Mouse (Mus musculus) heart, adult 2 months (tissue): ENCODE measurements around the gene Tbl3. TPM values are rescaled to one million over a fixed set of nuclear protein-coding genes. Genes with fewer than 3 reads are reported as not detected.
"Not testable (repeated sequence)": the region's sequence is repeated elsewhere in the genome, so short reads cannot be mapped to it uniquely, and the experiment has no call there.

ENCODE experiments used
- DNase-seq, 2 experiments: peaks; one replicate each; pipeline ENCODE4 v3.0.0; 2021
- H3K27ac ChIP-seq: fragments of 200-600 bp; 2 replicates; pipeline ENCODE4 v1.8.1; 2022
- H3K27me3 ChIP-seq: fragments of 200-500 bp; 2 replicates; pipeline ENCODE4 v1.6.1; 2012; ENCODE audit warnings: mild to moderate bottlenecking, low read length, inconsistent platforms, mixed read lengths; ENCODE audit not compliant: control insufficient read depth, insufficient read depth
- H3K36me3 ChIP-seq: fragments of 200-500 bp; 2 replicates; pipeline ENCODE4 v1.6.1; 2012; ENCODE audit warnings: low read length, inconsistent platforms; ENCODE audit not compliant: control insufficient read depth, insufficient read depth
- H3K4me1 ChIP-seq: fragments of 200-500 bp; 2 replicates; pipeline ENCODE4 v1.6.1; 2011; ENCODE audit warnings: low read length; ENCODE audit not compliant: control insufficient read depth, insufficient read depth
- H3K4me3 ChIP-seq: fragments of 200-600 bp; 2 replicates; pipeline ENCODE4 v1.8.1; 2022
- H3K79me2 ChIP-seq: fragments of 200-500 bp; replicated peaks from 2 replicates; pipeline ENCODE4 v1.6.1; 2012; ENCODE audit warnings: mild to moderate bottlenecking, inconsistent platforms, low read length, moderate library complexity, mixed read lengths; ENCODE audit not compliant: control insufficient read depth, insufficient read depth
- H3K9ac ChIP-seq: fragments of 200-500 bp; 2 replicates; pipeline ENCODE4 v1.6.1; 2012; ENCODE audit warnings: low read depth, mild to moderate bottlenecking, control low read depth, inconsistent platforms, low read length, mixed read lengths
- CTCF ChIP-seq: fragments of 200-600 bp; IDR thresholded peaks from 2 replicates; pipeline ENCODE4 v1.8.1; 2022; ENCODE audit warnings: antibody characterized with exemption, mild to moderate bottlenecking, moderate library complexity
- EP300 ChIP-seq: fragments of 200-500 bp; IDR thresholded peaks from 2 replicates; pipeline ENCODE4 v1.6.1; 2011; ENCODE audit warnings: low read depth, low read length, control low read depth; ENCODE audit not compliant: insufficient read depth
- POLR2A ChIP-seq: fragments of 200-500 bp; IDR thresholded peaks from 2 replicates; pipeline ENCODE4 v1.6.1; 2011; ENCODE audit warnings: mild to moderate bottlenecking, low read depth, low read length, control low read depth; ENCODE audit not compliant: insufficient read depth
- WGBS: fragments of 180-500 bp; shearing (Covaris S2); methylation state at CpG from one replicate; pipeline ENCODE4 v1.1.7; 2018; 5-methylcytosine and 5-hydroxymethylcytosine counted together
- intact Hi-C: fragments of 180-260 bp; cut with DNase I; formaldehyde crosslinking; loops from one replicate; pipeline ENCODE4 v1.15.1; 2025
- polyA plus RNA-seq: library from polyadenylated mRNA; depleted of rRNA; stranded (reverse); fragments of >200 nt; gene quantifications from 2 replicates; pipeline ENCODE4 v1.2.3, GENCODE M21; 2012
- total RNA-seq, 2 experiments: library from RNA; stranded (reverse); gene quantifications; 2 replicates each; pipeline ENCODE4 v1.2.3; 2021

Tbl3 gene
- total and polyA plus RNA-seq, 3 experiments = 17.4 to 34.2 (median 19.4) TPM

DNA sequence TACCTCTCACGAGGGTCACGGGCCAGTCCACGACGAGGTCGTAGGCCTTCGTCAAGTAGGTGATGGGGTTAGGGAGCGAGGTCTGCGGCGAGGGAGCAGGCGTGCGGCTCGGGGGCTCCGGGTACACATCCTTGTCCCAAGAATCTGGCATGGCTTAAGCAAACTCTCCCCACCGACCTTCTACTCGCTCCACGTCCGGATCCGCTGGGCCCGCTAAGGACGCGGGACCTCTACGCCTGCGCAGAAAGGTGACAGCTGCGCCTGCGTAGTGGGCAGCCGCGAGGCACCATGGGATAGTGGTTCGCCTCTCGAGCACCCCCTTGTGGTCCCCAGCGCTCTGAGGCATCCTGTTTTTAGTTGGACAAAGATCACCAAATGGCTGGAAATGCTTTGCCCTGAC lies 16.7 kb upstream of the Tbl3 start, which contains the start of gene Ndufb10:
Gene Ndufb10 (minus strand): TSS at position 295 of the 400 bp plus-strand sequence.
- under 1% methylated on average over 30 of the region's 30 CpGs for WGBS
- Histone ChIP-seq H3K36me3 (peaks cover 12% of the 10 kb centered on the region), H3K27ac (peak within 1 kb of the TSS; percentile 98), H3K27me3 (no peaks in the 10 kb centered on the region), H3K4me1 (peaks cover 7% of the 10 kb centered on the region), H3K4me3 (peak within 1 kb of the TSS; percentile 73), H3K9ac (peak within 1 kb of the TSS; percentile 97), H3K79me2 (no peaks in the 10 kb centered on the region)
- intact Hi-C loops = no loop called here
- TF ChIP-seq POLR2A (peak; percentile 99), EP300 (peak; percentile 79), CTCF (peak; percentile 95)
- peak; percentile 95 to 97 for DNase-seq

DNA sequence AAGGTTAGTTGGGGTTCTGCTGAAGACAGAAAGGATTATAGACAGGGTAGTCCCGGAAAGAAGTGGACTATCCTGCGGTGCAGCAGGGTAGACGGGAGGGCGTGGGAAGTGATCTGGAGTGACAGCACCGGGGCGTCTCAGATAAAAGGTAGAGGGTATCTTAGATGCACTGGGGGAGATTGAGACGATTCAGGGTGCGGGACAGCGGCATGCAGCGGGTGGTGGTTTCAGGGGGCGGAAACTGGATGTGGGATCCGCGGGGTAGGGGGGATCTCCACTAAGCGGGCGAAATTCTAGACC lies 16.4 kb upstream of the Tbl3 start:
- H3K4me3 ChIP-seq = peak overlapping the region; percentile 73
- WGBS = under 1% methylated on average over 15 of the region's 15 CpGs

DNA sequence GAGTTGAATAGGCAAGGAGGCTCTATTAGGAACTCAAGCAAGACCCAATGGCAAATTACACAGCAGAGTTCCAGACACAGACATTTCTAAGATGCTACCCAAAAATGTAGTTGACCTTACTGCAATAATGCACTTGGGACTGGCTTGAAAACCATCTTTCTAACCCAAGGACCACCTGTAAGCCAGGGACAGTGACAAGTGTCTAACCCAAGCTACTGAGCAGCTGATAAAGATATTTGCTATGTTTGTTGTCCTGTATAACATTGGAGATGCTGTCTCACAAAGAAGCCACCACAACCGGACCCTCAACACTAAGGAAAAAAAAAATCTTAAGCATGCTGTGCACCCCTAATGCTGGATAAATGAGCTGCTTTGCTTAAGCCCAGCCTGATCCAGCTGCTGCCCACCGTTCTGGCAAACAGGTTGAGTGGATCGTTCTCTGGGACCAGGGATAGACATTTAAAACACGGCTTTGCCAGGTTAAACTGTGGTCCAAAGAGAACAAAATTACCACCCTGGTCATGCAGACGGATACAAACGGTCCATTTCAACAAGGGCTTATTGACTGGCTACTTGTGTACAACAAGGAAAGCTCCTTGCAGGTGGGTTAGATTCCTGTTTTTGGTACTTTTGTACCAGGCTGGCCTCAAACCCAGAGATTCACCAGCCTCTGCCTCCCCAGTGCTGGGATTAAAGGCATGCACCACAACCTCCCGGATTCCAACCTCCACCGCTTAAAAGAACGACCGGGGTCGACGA lies 15.8 kb upstream of the Tbl3 start:
- Histone ChIP-seq H3K79me2 (no peaks in the 10 kb centered on the region), H3K27ac (peak overlapping the region; percentile 98), H3K4me1 (peaks cover 7% of the 10 kb centered on the region), H3K27me3 (no peaks in the 10 kb centered on the region), H3K4me3 (peak overlapping the region; percentile 73), H3K9ac (peak overlapping the region; percentile 97), H3K36me3 (peaks cover 12% of the 10 kb centered on the region)
- intact Hi-C loops = no loop called here
- TF ChIP-seq EP300 = no peak
- TF ChIP-seq POLR2A = no peak
- TF ChIP-seq CTCF = no peak
- WGBS = under 1% methylated on average over 12 of the region's 12 CpGs
- DNase-seq = no peak

More for the DNA sequence above, 16.4 kb upstream of the Tbl3 start:
- Histone ChIP-seq H3K27me3 (no peaks in the 10 kb centered on the region), H3K27ac (peak overlapping the region; percentile 98), H3K36me3 (peaks cover 12% of the 10 kb centered on the region), H3K4me1 (peaks cover 7% of the 10 kb centered on the region), H3K9ac (peak overlapping the region; percentile 97), H3K79me2 (no peaks in the 10 kb centered on the region)
- intact Hi-C loops = no loop called here
- no peak for DNase-seq
- TF ChIP-seq EP300 (no peak), POLR2A (no peak), CTCF (no peak)

DNA sequence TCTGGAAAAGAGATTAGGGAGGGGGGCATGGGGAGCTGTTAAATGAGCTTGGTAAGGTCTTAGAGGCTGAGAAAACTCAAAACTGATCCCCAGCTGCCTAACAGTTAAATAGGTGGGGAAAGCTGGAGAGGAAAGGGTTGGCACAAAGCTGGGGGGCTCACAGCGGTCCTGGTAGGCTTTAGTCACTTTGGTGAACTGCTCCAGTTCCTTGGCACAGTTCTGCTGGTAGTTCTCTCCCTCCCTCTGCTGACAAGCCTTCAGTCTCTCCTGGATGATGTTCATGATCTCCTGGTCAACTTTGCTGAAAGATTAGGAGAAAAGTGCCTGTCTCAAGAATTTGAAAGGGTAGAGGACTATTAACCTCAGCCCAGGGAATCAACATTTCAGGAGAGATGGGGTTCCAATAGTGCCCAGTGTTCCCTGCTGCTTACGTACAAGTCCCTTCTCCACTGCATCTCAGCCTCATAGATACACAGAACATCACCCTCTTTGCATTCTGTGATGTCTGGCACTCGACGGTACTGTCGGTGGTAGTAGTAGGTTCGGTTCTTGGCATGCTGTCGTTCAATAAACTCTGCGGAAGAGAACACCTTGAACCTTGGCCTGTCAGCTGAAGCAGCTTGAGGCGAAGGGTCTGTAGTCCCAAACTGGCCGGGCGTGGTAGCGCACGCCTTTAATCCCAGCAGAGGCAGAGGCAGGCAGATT lies 14.9 kb upstream of the Tbl3 start:
- TF ChIP-seq CTCF (no peak), POLR2A (no peak), EP300 (no peak)
- H3K4me3 ChIP-seq = no peak overlapping the region
- 0 out of 2 replicates have a peak overlapping the region, but pooled peaks have one; percentile 8 for H3K9ac ChIP-seq
- H3K27ac ChIP-seq = no peak overlapping the region
- no peaks in the 10 kb centered on the region for H3K79me2 ChIP-seq
- intact Hi-C loops = no loop called here
- H3K4me1 ChIP-seq = peaks cover 7% of the 10 kb centered on the region
- no peaks in the 10 kb centered on the region for H3K27me3 ChIP-seq
- WGBS = 27% methylated on average over 13 of the region's 13 CpGs
- no peak for DNase-seq
- peaks cover 12% of the 10 kb centered on the region for H3K36me3 ChIP-seq

DNA sequence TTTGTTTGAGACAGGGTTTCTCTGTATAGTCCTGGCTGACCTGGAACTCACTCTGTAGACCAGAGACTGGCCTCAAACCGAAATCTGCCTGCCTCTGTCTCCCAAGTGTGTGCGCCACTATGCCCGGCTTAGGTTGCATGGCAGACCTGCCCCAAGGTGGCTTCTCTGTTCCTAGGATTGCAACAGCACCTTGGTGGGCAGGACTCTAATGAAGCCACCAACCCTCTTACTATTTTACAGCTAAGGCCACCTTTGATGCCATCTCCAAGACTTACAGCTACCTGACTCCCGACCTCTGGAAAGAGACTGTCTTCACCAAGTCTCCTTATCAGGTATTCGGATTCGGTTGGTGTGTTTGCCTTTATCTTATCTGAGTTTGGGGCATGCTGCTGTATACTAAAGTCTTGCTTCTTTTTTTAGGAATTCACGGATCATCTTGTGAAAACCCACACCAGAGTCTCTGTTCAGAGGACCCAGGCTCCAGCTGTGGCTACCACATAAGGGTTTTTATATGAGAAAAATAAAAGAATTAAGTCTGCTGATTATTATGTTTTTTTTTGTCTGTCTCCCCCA lies 14.0 kb upstream of the Tbl3 start:
- H3K27me3 ChIP-seq, intact Hi-C loops, H3K4me1 ChIP-seq, DNase-seq, H3K4me3 ChIP-seq, H3K27ac ChIP-seq, H3K79me2 ChIP-seq: not testable (repeated sequence)
- 28% methylated on average over 7 of the region's 7 CpGs for WGBS
- 0 out of 2 replicates have a peak, but pooled peaks have one; percentile 27 for TF ChIP-seq POLR2A
- H3K9ac ChIP-seq = peak overlapping the region; percentile 23; the same call in 1 of the 2 replicates
- H3K36me3 ChIP-seq = peaks cover 12% of the 10 kb centered on the region

DNA sequence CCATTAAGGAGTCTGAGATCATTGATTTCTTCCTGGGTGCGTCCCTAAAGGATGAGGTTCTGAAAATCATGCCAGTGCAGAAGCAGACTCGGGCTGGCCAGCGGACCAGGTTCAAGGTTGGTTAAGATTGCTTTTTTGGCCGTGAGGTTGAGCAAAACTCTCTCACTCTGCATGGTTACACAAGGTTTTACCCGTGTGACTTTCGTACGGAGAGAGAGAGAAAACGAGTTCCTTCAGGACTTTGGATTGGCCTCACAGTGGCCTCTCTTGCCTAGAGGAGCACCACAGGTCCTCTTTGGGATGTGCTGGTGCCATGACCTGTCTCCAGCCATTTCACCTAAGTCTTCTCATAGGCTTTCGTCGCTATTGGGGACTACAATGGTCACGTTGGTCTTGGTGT lies 13.2 kb upstream of the Tbl3 start:
- intact Hi-C loops, H3K79me2 ChIP-seq, H3K27me3 ChIP-seq, H3K4me1 ChIP-seq, DNase-seq: not testable (repeated sequence)
- H3K9ac ChIP-seq = peak overlapping the region; percentile 69
- peak overlapping the region; percentile 74 for H3K4me3 ChIP-seq
- peak overlapping the region; percentile 22 for H3K27ac ChIP-seq
- WGBS = 1% methylated on average over 11 of the region's 11 CpGs
- peaks cover 12% of the 10 kb centered on the region for H3K36me3 ChIP-seq
